Mouse (Mus musculus) hematopoietic stem cell, adult 5-6 weeks (primary cell): ENCODE measurements at regions not wholly inside any gene's neighbourhood (a gene's known extent, or its start where the extent isn't known, plus 50 kb on each side); places are given as distances from the start of the nearest gene placed in this dataset.

Source experiments
- ATAC-seq, 2 experiments: fragments of 125-278 bp in 1 of 2; replicated peaks in 1 of 2; 2 replicates each; pipeline ENCODE4 v1.8.0; 2016 to 2017; ENCODE audit warnings: inconsistent platforms in 2 of 2, mild to moderate bottlenecking in 2 of 2, moderate number of reproducible peaks in 2 of 2, low read depth in 1 of 2, moderate TSS enrichment in 1 of 2; ENCODE audit not compliant: low FRiP score in 2 of 2, poor library complexity in 2 of 2, severe bottlenecking in 2 of 2, insufficient read depth in 1 of 2, low TSS enrichment in 1 of 2

DNA sequence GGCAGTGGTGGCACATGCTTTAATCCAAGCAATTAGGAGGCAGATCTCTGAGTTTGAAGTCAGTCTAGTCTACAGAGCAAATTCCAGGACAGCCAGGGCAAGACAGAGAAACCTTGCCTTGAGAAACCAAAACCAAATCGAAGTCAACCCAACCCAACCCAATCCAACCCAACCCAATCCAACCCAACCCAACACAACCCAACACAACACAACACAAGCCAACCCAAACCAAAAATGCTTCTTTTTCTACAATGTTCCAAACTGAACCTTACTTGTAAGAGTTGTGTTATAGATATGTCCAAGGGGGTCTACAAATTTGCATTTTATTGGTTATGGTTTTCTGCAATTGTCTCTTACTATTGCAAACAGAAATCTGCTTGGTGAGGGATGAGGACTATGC lies 52.8 kb upstream of the Chodl start:
- ATAC-seq, result no peak

DNA sequence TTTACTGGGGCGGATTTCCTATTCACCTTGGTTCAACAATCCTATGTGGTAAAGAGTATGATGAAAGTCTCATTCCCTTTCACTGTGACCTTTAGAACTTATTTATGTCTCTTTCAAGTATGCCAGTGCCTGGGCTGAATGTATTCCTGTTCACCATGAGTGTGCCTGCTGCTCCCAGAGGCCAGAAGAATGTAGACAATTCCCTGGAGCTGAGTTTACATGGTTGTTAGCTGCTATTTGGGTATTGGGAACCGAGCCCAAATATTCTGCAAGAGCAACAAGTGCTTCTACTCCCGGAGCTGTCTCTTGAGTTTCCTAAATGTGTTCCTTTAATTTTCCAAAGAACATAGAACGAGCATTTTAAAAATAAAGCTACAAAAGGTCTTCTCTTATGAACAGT lies 71.7 kb upstream of the Chodl start:
- ATAC-seq, result no peak

DNA sequence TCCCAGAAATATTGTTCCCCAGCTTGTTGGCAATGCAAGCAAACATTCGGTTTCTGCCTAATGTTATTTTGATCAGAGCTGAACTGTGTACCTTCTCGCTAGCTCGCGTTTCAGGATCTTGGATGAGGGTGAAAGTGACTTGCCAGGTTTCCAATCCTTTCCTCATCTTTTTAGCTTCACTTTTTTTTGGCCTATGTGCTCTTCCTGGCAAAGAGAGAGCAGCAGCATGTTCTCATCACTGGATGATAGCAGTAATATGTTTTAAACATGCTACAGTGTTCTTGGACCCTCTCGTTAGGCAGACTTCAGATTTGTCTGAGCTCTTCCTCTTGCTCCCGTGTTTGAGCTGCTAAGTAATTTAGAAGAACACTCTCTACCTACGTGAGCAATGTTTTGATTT lies 99.8 kb upstream of the Chodl start:
- ATAC-seq, result no peak

DNA sequence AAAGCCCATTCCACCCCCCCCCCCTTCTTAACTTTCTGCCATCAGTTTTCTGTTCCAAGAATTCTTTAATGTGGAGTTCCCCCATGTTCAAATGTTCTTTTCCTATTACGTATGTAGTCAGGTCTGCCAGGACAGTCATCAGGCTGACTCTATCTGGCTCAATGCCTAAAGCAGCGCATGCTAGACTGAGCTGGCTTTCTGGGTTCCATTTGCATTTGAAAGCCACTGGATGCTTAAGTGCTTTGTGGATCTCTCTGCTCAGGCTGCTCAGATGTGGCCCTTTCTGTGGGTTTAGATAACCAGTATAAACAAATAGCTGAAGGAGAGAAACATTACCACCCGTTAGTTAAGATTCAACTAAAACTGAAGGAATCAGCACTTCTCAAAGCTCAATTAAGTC lies 103.0 kb upstream of the Chodl start:
- no peak for ATAC-seq

DNA sequence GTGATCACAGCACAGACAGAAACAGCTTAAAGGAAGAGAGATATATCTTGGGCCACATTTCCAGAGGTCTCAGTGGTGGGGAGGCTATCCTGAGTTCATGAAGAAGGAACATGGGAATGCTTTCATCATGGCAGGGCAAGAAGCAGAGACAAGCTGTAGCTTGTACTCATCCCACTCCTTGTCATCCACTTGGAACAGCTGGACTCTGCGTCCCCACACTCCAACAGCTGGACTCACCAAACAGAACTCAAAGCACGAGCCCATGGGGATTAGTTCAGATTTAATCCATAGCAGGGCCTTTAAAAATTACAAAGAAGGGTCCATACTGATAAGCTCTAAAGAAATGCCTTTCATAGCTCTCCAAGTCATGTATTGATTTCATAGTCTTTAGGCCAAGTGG lies 140.7 kb upstream of the Chodl start:
- ATAC-seq, result no peak

DNA sequence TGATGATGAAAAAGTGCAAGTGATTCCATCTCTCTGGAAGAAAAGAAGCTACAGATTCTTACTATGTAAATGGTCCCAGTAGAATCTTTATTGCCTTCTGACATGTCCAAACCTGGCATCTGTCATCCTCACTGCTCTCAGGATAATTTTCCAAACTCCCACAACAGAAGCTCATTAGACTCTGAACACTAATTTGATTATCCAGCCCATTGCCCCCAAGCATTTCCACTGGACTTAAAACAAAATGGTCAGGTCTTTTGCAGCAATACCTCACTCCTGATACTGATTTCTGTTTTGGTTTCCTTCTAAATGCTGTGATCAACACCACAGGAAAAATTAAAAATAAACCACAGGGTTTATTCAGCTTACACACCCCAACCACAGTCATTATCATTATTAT lies 171.5 kb upstream of the Chodl start:
- ATAC-seq, result no peak

DNA sequence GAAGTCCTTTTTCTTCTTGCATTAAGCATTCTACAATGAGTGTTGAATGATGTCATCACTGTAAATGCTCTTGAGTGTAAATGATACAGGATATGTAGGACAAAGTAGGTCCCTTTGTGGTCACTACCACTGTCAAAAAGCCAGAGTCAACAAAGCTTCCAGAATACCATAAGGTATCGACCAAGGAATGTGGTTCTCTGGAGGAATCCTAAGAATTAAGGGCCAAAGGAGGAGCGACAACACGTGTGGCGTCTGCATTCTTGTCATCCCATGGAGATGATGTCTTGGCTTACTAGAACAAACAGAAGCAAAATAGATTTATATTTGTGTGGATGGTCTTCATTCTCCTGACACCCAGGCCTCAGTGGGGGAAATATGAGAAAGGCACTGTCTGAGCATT lies 161.4 kb upstream of the D16Ertd472e start:
- no peak for ATAC-seq

DNA sequence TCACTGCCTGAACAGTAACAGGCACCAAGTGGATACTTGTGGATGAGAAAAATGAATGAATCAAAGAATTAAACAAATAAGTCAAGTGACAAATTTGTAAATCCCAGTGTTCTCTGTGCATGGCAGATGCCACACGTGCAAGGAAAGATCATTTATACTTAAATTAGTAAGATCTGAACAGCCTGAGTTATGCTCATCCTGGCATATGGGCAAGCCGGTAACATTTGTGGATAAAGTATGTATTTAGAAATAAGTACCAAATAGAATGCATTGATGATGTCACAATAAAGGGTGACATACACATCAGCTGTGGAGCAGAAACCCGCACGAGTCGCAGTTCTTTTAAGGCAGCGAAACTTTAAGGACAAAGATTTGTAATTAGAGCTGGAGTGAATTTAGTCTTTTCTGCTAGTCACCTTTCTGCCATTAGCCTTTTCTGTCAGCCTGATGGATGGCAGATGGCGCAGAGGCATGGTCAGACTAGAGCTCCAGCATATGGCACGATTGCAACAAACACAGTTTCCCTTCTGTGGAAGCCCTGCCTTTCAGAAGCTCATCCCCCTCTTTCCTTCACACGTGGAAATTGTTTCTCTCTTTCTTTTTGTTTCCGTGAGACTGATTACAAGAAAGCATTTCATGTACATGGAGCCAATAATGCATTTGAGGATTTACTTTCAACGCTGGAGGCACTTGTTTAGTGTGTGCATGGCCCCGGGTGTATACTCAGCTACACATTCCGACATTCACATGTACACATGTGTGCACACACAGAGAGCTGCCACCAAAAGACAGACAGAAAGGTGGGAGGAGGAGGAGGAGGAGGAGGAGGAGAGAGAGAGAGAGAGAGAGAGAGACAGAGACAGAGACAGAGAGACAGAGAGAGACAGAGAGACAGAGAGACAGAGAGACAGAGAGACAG lies 154.3 kb upstream of the D16Ertd472e start:
- no peak for ATAC-seq

DNA sequence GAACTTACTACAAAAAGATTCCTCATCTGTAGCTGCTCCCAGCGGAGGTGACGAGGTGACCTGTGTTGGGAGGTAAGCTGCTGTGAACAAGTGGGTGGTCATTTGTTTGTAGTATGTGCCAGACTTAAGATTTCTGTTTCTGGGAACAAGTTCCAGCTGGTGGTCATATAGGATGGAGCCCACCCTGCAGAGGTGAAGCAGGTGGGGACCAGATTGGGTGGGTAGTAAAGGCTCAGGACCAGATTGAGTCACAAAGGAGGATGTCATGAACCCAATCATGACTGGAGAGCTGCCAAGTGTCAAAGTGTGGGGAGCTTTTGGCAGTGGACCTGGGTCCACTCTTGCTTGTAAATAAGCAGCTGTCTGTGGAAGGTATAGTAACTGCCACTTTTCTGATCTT lies 149.0 kb upstream of the D16Ertd472e start:
- no peak for ATAC-seq

DNA sequence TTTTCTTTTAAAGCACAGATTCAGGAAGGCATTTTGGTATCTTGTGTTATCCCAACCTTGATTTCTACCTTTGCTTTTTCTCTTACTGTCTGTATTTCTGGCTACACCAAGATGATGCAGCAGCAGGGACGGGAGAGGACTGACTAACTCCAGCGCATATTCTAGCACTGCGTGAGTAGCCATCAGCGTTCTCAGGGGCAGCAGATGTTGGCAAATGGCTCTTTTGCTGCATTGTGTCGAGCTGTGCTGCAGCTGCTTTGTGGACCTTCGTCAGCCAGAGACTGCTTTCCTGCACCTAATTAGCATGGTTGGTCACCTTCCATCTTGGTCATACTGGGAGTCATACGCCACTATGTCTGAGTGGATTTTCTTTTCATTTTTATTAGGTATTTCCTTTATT lies 133.4 kb upstream of the D16Ertd472e start:
- no peak for ATAC-seq

DNA sequence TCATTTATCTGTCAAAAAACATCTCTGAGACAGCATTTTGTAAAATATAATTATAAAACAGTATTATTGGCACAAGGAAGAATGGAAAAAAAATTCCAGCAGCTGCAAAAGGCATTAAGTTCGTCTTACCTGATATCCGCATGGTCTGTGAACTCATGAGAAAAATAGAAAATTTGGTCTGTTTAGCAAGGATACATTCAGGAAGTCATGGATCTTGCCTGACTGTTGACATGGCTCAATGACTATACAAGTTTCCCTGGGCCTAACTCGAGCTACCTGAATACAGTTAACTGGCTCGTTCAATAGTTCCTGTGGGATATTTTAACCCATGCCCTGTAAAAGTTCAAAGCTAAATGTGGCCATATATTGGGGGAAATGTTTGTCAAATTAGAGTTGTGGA lies 131.1 kb upstream of the D16Ertd472e start:
- no peak for ATAC-seq

DNA sequence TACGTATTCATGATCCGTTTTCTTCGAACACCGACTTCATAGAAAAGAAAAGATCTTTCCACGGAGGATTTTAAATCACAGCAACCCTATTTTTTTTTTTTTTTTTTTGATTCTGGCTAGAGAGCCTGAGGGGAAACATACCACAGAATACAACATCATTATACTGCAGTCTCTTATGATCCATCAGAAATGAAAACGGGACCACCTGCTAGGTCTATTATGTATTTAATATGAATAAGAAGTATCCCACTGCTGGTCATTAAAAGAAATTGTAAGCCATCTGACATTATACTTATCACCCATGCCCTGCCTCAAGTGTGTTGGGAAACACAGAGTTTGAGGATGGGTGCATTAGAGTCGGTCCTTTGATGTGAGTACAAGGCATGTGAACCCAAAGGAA lies 130.7 kb upstream of the D16Ertd472e start:
- no peak for ATAC-seq

DNA sequence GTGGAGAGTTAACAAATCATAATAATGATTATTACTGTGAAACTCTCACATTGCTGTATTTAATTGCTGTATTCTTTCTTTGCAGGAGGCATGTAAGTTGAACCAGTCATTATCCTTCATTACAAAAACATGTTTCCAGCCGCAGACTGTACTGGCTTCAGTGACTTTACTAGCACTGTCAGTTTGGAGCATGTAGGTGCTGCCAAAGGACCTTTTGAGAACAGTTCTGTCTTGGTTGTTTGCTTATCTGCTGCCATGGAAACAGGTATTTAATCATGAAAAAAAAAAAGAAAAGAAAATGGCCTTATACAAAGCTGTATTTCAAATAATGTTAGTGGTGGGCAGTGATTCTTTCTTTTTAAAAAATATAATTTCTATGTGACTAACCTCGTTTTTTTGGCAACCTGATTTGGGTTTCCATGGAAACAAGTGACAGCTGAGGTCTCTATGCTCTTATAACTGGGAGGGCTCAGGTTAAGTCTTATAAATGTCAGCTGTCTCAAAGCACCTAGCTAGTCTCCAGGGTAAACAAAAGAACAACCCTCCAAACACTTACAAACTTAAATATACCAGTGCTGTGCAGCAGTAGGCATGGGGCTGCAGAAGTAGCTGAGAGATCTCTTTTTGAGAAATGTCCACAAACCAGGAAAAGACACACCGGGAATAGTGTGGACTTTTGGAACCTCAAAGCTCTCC lies 121.2 kb upstream of the D16Ertd472e start:
- no peak for ATAC-seq

DNA sequence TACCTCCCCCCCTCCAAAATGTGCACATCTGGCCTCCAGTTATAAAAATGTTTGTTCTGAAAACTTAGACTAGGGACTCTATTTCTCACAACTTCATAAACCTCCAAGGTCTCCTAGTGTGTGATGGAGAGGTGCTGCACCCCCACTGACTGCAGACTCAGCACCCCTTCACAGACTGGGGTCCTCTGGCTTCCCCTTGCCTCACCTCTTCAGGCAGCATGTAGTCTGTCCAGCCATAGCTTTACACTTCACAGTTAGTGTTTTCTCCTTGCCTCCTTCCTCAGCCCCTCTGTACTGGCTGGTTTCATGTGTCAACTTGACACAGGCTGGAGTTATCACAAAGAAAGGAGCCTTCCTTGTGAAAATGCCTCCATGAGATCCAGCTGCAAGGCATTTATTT lies 111.7 kb upstream of the D16Ertd472e start:
- no peak for ATAC-seq

DNA sequence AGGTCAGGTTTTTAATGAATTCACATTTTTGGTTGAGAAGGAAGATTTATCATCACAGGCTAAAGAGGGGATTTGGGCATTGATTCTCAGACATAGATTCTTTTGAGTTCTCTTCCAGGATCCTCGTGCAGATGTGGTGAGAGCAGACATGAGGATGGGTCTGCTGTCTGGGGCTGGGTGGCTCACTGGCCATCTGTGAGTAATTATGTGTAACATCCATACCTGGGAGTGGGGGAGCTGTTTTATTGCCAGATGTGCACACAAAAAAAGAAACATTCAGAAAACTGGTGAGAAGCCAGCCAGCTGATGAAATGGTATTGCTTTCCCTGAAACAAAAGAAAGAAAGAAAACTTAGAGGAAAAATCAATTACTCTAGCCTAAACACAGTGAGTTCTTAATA lies 108.7 kb upstream of the D16Ertd472e start:
- ATAC-seq, result no peak

DNA sequence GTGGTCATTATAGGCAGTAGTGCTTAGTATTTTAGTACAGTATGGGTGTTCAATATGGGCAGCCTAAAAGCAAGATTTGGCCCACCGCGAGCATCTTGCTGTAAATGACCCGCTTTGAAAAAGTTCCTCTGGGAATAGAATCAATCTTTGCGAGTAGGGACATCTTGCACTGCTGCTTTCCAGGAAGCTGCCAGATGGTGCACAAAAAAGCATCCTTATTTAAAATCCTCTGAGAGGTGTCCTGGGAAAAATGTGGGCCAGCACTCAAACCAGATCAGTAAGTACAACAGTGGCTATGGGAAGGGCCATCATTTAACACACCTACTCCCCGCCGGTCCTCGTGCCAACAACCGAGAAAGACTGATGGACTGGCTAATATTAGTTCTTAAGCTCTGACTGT lies 107.5 kb upstream of the D16Ertd472e start:
- ATAC-seq, result no peak

DNA sequence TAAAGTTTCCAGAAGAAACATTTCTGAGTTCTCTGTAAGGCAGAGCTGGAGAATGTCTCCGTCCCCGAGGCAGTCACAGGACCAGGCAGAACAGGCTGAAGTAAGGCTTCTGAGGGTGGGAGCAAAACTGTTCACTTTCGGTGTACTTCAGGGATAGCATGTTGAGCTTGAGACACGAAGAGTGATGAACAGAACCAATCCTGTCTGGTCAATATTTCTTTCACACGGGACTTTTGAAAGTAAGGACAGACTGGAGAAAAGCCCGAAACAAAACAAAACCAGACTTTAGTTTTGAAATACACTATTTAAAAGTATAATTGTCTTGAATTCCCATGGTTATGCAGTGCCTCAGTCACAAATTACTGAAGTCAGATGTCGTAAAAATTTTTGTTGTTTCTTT lies 84.6 kb upstream of the D16Ertd472e start:
- ATAC-seq, result no peak

DNA sequence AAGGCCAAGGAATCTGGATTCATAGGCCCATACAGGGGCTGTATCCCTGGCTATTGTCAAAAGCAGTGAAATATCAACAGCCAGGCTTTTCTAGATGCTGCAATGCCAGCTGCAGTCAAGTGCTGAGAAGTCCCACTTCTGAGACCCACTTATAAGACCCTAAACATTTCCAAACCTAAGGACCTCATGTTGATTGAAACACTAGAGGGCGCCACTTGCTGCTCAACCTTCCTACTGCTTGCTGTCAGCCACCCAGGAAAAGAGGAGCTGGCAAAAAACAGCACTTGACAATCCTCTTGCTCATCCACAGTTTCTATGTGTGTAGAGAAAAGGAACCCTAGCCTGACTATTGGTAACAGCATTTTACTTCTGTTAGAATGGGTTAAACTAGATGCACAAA lies 68.2 kb upstream of the D16Ertd472e start:
- no peak for ATAC-seq

DNA sequence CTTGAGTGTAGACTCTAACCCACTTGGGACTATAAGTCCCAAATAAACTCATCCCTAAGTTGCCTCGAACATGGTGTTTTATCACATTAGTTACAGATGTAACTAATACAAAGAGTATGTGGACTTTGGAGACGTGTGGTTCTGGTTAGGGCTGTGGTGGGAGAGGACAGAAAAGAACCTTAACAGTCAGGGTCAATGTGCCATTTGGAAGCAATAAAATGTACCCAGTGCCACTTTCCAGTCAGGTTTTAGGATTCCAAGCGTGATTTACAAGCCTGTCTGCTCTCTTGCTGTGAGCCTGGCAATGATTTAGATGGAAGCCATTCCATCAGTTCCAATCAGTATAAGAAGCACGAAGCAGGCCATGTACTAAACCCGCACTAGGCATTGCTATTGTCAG lies 65.2 kb upstream of the D16Ertd472e start:
- ATAC-seq, result no peak
